ENCODE assay signal across 8 mouse cellular contexts in genomic region chr19:58455496-58456061, GRCm38 (mm10). TPM values are rescaled to one million over a fixed set of nuclear protein-coding genes. Genes with fewer than 3 reads are reported as not detected.
DNase-seq lines count a peak whose midpoint lies in the region; ATAC-seq and TF ChIP-seq lines count a peak whose summit lies in the region.

Gene Gfra1, minus strand, starts transcription at chr19:58455909.

- no peak within 1 kb of the TSS for H3K27ac ChIP-seq in heart, embryonic 11.5 days (ENCODE audit: low read depth, low read length)
- peak within 1 kb of the TSS; percentile 75 for H3K27ac ChIP-seq in kidney, embryonic 16.5 days (ENCODE audit: low read length)
- no peak within 1 kb of the TSS for H3K27ac ChIP-seq in limb, embryonic 14.5 days (replicated peaks; ENCODE audit: low read depth, low read length)
- H3K27ac ChIP-seq in midbrain, embryonic 16.5 days (ENCODE audit: low read length) = peak within 1 kb of the TSS; percentile 82

- no peaks in the 10 kb centered on the region for H3K36me3 ChIP-seq in heart, embryonic 11.5 days (ENCODE audit: control insufficient read depth, insufficient read depth, low read length)
- no peaks in the 10 kb centered on the region for H3K36me3 ChIP-seq in kidney, embryonic 16.5 days (ENCODE audit: insufficient read depth, low read length)
- no peaks in the 10 kb centered on the region for H3K36me3 ChIP-seq in limb, embryonic 14.5 days (ENCODE audit: control insufficient read depth, insufficient read depth, low read length)
- H3K36me3 ChIP-seq in midbrain, embryonic 16.5 days (ENCODE audit: control insufficient read depth, insufficient read depth, low read length) = no peaks in the 10 kb centered on the region

- no peak for TF ChIP-seq POLR2A in limb, embryonic 14.5 days (IDR thresholded peaks at IDR 0.05; ENCODE audit: borderline replicate concordance, extremely low read depth, insufficient read depth, insufficient read length)

- peak within 1 kb of the TSS; percentile 99 for H3K4me2 ChIP-seq in heart, embryonic 11.5 days
- H3K4me2 ChIP-seq in kidney, embryonic 16.5 days (replicated peaks; ENCODE audit: low read depth, low read length) = peak within 1 kb of the TSS; percentile 99
- H3K4me2 ChIP-seq in limb, embryonic 14.5 days (replicated peaks; ENCODE audit: low read depth, low read length, severe bottlenecking) = peak within 1 kb of the TSS; percentile 98
- peak within 1 kb of the TSS; percentile 92 for H3K4me2 ChIP-seq in midbrain, embryonic 16.5 days (ENCODE audit: low read length)

- H3K4me1 ChIP-seq in heart, embryonic 11.5 days (ENCODE audit: control insufficient read depth, insufficient read depth, low read length) = peaks cover 26% of the 10 kb centered on the region
- peaks cover 49% of the 10 kb centered on the region for H3K4me1 ChIP-seq in kidney, embryonic 16.5 days (ENCODE audit: insufficient read depth, low read length)
- peaks cover 43% of the 10 kb centered on the region for H3K4me1 ChIP-seq in limb, embryonic 14.5 days (ENCODE audit: control insufficient read depth, insufficient read depth, low read length)
- peaks cover 41% of the 10 kb centered on the region for H3K4me1 ChIP-seq in midbrain, embryonic 16.5 days (ENCODE audit: control insufficient read depth, insufficient read depth, low read length)

- ATAC-seq in heart, embryonic 11.5 days (replicated peaks; ENCODE audit: insufficient number of reproducible peaks, low FRiP score, low TSS enrichment) = peak; percentile 43; the same call in 1 of the 2 replicates
- ATAC-seq in kidney, embryonic 16.5 days (ENCODE audit: low FRiP score, low TSS enrichment) = peak; percentile 52; the same call in 1 of the 2 replicates
- peak; percentile 20; the same call in 1 of the 2 replicates for ATAC-seq in limb, embryonic 14.5 days (ENCODE audit: low FRiP score, low read depth)
- ATAC-seq in midbrain, embryonic 16.5 days = peak; percentile 61

- 2% methylated on average over 31 of the region's 31 CpGs for WGBS in heart, embryonic 11.5 days (ENCODE audit: insufficient replicate concordance)
- WGBS in kidney, embryonic 16.5 days = under 1% methylated on average over 30 of the region's 31 CpGs
- WGBS in limb, embryonic 14.5 days = under 1% methylated on average over 29 of the region's 31 CpGs
- under 1% methylated on average over 31 of the region's 31 CpGs for WGBS in midbrain, embryonic 16.5 days

- H3K4me3 ChIP-seq in heart, embryonic 11.5 days (ENCODE audit: low read depth, low read length) = peak within 1 kb of the TSS; percentile 55
- H3K4me3 ChIP-seq in kidney, embryonic 16.5 days (ENCODE audit: low read length) = peak within 1 kb of the TSS; percentile 69
- H3K4me3 ChIP-seq in limb, embryonic 14.5 days (replicated peaks; ENCODE audit: low read length) = peak within 1 kb of the TSS; percentile 53
- H3K4me3 ChIP-seq in midbrain, embryonic 16.5 days (ENCODE audit: low read depth, low read length) = peak within 1 kb of the TSS; percentile 50

- H3K9ac ChIP-seq in heart, embryonic 11.5 days (ENCODE audit: low read depth, low read length) = peak within 1 kb of the TSS; percentile 46; the same call in 1 of the 2 replicates
- H3K9ac ChIP-seq in kidney, embryonic 16.5 days (replicated peaks; ENCODE audit: low read length) = peak within 1 kb of the TSS; percentile 75
- H3K9ac ChIP-seq in limb, embryonic 14.5 days (ENCODE audit: low read depth, low read length, severe bottlenecking) = peak within 1 kb of the TSS; percentile 51
- peak within 1 kb of the TSS; percentile 67 for H3K9ac ChIP-seq in midbrain, embryonic 16.5 days (ENCODE audit: low read depth, low read length)

- peak; percentile 56 for DNase-seq in 3134 (ENCODE audit: extremely low read depth, insufficient read length, low spot score)
- peak; percentile 52 for DNase-seq in R1 (ENCODE audit: low read depth, low spot score)
- peak; percentile 67 for DNase-seq in fibroblast of lung, adult 2 months (ENCODE audit: low read depth)
- peak; percentile 48 for DNase-seq in limb, embryonic 14.5 days (ENCODE audit: low spot score)
- peak; percentile 17 to 37 for DNase-seq in thymus, postnatal 10 days (ENCODE audit: low spot score in 2 of 2)

- H3K9me3 ChIP-seq in heart, embryonic 11.5 days (replicated peaks; ENCODE audit: control insufficient read depth, low read length) = no peaks in the 10 kb centered on the region
- no peaks in the 10 kb centered on the region for H3K9me3 ChIP-seq in kidney, embryonic 16.5 days (ENCODE audit: low read length)
- H3K9me3 ChIP-seq in limb, embryonic 14.5 days (ENCODE audit: control insufficient read depth, low read length) = no peaks in the 10 kb centered on the region
- H3K9me3 ChIP-seq in midbrain, embryonic 16.5 days (replicated peaks; ENCODE audit: control insufficient read depth, low read length, poor library complexity, severe bottlenecking) = no peaks in the 10 kb centered on the region

- H3K27me3 ChIP-seq in heart, embryonic 11.5 days (ENCODE audit: control insufficient read depth, insufficient read depth, low read length) = peaks cover 51% of the 10 kb centered on the region
- H3K27me3 ChIP-seq in kidney, embryonic 16.5 days (ENCODE audit: insufficient read depth, low read length) = peaks cover 8% of the 10 kb centered on the region; the same call in 1 of the 2 replicates
- H3K27me3 ChIP-seq in limb, embryonic 14.5 days (ENCODE audit: control insufficient read depth, insufficient read depth, low read length) = peaks cover 46% of the 10 kb centered on the region
- H3K27me3 ChIP-seq in midbrain, embryonic 16.5 days (ENCODE audit: control insufficient read depth, insufficient read depth, low read depth, low read length) = peaks cover 4% of the 10 kb centered on the region

RNA-seq across cellular contexts. Expression of gene Gfra1, which starts in this region (rescaled TPM):
- polyA plus RNA-seq in heart, embryonic 11.5 days (2014; fragmentation: Nextera tagmentation; extraction: Ambion mirVana) = 3.8 and 4.3 TPM in 2 replicates
- polyA plus RNA-seq in kidney, embryonic 16.5 days (2015; fragmentation: Nextera tagmentation; extraction: Ambion mirVana) = 66.9 and 75.0 TPM in 2 replicates
- polyA plus RNA-seq in limb, embryonic 14.5 days (2012; rRNA removed) = 19.5 and 20.3 TPM in 2 replicates
- 18.5 and 19.9 TPM in 2 replicates for polyA plus RNA-seq in limb, embryonic 14.5 days (2014; fragmentation: Nextera tagmentation; extraction: Ambion mirVana)
- 36.2 and 45.0 TPM in 2 replicates for polyA plus RNA-seq in midbrain, embryonic 16.5 days (2015; fragmentation: Nextera tagmentation; extraction: Ambion mirVana)

Comparison
In these comparisons a context has a peak if more than half of its experiments do, and no peak if none do; other contexts are left out.
1. H3K27ac ChIP-seq: peak in kidney, embryonic 16.5 days (single experiment) and midbrain, embryonic 16.5 days (single experiment); none in heart, embryonic 11.5 days (single experiment) and limb, embryonic 14.5 days (single experiment).
2. Peak in every context shown above with its lines, with median percentiles within 50 percentile points of each other: DNase-seq, ATAC-seq, H3K4me2 ChIP-seq, H3K4me3 ChIP-seq and H3K9ac ChIP-seq.